Mouse (Mus musculus) frontal cortex, postnatal 25 days (tissue): ENCODE measurements around the gene Tns3.
"Not testable (repeated sequence)": the region's sequence is repeated elsewhere in the genome, so short reads cannot be mapped to it uniquely, and the experiment has no call there.

Source experiments
- DNase-seq, 2 experiments: peaks; one replicate each; pipeline ENCODE4 v3.0.0; 2022; ENCODE audit warnings: low spot score in 2 of 2

Tns3 gene

DNA sequence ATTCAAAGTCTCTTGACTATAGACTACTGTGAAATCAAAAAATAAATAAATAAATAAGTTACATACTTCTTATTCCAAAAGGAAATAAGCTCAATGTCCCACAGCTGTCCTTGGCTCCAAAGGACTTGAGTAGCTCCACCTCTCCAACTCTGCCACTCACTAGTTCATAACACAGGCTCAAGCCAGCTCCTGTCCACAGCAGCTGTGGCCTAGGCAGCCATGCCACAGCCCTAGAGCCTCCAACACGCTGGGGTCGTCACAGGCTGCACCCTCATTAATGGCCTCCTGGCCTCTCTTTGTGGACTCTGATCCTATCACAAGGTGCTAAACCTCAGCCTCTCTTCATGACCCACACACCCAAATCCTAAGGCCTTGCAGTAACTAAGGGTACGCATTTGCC, 18.7 kb downstream of the Tns3 start:
- DNase-seq = no peak

DNA sequence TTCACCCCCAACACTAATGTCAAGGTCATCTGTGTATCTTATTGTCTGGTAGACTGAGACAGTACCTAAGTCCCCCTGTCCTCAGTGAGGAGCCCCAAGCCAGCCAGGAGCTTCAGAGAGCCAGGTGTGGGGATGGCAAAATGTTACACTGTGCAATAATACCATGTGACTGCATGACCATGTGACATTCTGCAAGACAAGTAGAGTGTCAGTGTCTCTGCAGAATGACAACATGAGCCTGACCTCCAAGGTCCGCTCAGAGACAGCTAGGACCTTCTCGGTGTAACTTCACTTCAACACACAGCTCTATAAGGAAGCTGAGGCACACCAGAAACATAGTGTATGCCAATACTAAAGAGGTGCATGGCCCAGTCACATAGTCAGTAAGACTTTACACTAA, 20.1 kb downstream of the Tns3 start:
- no peak for DNase-seq

DNA sequence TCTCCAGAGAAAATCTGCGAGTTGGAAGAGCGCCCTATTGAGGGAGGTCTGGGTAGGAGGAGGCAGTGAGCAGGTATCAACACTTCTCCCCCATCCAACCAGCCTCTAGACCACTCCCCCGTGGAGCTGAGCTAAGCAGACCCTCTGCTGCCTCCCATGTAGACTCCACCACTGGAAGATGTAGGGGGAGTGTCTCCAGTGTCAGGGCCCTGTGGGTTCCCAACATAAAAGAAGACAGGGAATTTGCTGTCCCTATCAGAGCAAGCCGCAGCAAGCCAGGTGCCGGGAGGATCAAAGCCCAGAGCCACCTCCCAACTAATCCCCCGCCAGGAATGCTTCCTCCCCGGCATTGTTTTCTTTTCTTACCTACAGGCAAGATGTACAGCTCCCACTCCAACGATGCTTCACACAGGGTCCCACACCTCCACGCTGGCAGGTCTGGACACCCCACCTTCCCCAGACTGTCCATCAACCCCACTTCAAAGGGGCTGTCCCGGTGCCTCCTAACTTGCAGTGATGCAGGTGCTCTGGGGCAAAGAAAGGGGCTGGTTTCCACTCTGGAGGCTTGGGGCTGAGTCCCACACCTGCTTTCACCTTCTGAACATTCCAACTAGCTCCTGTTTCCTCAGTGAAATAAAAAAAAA, 22.6 kb downstream of the Tns3 start:
- DNase-seq = no peak

DNA sequence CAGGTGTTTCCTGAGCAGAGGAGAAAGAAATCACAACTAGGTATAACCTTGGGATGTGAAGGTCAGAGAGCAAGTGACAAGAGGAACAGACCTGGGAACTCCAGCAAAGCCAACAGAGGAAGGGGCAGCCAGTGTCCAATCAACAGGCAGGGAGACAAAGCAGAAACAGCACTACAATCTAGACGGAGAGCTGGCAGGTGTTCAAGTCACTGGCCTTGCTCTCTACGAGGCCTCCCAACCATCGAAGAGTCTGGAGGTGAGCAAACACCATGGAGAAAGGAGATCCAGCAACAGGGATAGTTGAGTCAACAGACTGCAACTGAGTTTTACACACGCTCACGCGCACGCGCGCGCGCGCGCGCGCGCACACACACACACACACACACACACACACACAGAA, 24.6 kb downstream of the Tns3 start:
- DNase-seq = no peak

DNA sequence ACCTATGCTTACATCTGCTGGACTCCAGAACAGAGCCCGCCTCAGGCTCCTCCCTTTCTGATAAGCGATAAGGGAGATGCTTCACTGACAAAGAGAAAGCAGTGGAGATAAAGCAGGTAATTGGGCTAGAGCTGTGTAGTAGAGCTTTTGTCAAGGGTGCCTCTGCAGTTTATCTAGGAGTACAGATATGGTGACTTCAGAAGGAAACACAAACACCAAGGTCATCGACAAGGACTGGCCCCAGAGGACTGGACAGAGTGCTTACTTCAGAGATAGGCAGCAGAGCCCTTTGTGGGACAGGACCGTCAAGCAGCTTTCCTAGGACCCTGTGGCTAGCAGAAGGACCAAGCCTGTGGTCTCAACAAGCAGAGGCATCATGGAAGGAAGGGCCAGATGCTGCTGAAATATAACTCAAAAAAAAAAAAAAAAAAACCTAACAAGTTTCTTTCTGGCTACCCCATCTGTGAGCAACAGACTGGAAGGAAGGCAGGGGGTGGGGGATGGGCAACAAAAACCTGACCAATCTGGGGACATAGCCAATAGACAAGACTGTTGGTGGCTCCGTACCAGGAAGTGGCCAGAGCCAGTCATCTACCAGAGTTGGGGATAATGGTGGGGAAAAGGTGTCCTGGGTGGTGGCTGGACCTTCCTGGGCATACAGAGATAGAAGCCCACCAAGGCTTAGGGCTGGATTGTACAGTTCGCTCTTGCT, 25.2 kb downstream of the Tns3 start:
- no peak for DNase-seq

DNA sequence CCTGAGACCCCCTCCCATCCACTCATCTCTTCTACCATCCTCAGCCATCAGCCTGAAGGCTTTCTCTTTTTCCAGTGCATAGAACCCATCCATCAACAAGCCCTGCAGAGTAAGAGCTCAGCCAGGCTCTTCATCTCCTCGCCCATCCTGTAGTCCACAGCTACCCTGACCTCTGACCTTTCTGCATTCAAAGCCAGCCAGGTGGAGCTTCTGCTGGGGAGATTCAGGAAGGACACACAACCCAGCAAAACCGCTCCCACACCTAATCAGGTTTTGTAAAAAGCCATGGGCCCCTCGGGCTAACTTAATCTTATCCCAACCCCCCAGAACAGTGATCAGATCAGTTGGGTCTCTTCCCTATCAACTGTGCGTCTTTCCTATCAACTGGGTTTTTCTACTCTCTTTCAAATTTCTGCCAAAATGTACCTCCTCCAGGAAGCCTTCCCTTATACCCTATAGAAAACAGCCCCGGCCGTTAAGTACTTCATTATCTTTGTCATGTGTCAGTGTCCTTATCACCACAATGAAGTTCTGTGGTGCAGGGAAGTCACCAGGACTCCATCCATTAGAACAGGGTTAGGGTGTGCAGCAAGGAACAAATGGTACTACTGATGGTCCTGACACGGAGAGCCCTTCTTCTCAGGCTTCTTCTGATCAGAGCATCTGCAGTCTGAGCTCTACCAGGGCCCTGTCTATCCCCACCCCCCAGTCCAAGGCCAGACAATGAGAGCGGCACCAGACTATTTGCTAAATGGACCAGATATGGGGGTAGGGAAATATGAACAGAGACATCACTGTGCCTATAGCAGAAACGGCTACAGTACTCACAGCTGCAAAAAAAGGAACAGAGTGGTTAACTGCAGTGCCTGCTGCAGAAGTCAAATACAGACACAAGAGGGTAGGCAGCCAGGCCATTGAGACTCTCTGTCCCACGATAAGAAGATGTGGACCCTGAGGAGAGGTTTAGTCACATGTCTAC, 26.6 kb downstream of the Tns3 start:
- DNase-seq = no peak

DNA sequence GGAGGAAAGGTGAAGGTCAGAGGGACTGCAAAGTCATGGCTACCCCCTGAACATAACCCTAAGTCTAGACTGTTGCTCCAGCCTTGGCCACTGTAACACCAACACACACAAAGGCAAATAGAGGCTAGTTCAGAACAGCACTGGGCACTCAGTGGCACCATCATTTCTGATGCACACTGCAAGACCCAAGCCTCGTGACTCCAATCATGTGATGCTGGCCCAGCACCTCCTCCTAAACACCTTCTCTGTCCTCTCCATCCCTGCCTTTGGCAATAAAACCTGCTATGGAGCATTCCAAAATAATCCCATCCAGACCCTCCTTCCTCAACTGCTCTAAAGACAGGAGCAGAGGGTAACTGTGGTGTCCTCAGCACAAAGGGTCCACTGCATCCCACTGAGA, 27.7 kb downstream of the Tns3 start:
- DNase-seq = no peak

DNA sequence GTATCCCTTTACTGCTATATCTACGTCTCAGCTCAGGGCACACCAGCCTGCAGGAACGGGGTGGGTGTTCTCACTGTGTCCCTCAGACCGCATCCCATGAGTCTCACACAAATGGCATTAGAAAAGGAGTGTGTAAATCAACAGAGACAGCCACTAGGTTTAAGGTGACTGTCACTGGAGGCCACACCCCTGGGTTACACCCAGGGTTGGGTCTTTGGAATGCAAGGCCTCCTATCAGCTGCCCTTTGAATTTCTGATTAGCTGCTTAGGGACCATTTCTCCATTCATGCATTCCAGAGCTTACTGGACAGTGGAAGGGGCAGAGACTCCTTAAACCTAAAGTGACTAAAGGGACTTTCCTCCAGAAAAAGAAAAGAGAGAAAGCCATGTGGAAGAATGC, 28.6 kb downstream of the Tns3 start:
- DNase-seq = no peak

DNA sequence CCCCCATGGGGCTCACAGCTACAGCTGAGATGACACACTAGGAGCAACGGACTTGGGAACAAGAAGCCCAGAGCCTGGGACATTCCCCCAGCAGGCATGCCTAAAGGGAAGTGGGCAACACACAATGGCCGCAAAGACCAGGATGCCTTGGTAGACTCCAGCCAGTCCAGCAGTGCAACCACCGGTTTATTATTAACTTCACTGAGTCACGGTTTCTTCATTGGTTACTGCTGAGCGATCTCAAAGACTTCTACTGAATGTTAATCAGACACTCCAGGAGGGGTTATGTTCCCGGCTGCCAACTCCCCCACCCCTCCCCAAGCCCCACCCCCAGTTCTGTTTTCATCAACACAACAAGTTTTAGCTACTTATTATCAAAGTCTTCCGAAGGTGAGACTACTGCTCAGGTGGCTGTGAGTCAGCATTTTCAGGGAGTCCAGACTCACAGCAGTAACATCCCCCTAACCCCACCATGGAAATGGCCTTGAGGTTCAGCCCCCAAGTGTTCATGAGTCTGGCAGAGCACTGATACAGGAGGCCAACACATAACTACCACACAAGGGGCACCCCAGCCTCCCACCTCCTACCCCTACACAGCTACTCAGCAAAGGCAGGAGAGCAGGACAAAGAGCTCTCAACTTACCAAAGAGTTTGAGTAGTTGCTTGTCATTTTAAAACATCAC, 29.5 kb downstream of the Tns3 start:
- no peak for DNase-seq

DNA sequence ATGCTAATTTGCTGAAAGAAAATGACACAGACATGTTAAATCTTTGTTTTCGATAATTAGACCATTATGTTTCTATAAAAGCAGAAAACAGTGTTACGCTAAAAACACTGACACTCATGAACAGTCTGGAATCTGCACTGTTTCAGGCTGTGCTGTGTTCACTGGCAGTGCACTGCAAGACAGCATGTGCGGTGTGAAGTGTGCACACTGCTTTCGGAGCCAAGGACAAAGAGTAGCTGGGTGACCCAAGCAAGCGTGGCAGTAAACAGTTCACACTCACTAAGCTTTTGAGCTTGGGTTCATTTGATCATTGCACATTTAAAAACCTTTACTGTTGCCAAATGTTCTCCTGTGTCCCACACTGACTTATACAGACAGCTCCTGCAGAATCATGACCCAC, 32.2 kb downstream of the Tns3 start:
- DNase-seq = no peak

DNA sequence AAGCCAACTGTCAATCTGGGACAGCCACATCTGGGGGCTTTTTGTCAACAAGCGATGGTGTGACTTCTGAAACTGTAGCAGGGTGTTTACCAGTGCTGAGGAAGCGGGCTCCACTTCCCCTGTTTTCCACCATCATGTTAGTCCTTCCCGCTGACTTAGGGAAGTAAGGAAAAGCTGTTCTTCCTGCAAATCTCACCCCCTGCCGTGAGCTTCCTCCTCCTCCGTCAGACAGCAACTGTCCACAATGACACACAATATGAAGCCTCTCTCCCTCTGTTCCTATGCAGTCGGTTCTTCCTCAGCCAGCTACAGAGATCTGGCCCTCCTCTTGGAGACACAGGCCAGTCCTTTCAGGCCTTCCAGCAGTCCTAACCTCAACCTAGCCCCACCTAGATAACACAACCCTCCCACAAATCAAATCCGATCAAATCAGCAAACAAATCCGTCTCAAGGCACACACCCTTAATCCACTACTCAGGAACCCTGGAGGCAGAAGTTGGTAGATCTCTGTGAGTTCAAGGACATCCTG, 34.4 kb downstream of the Tns3 start:
- DNase-seq = no peak

DNA sequence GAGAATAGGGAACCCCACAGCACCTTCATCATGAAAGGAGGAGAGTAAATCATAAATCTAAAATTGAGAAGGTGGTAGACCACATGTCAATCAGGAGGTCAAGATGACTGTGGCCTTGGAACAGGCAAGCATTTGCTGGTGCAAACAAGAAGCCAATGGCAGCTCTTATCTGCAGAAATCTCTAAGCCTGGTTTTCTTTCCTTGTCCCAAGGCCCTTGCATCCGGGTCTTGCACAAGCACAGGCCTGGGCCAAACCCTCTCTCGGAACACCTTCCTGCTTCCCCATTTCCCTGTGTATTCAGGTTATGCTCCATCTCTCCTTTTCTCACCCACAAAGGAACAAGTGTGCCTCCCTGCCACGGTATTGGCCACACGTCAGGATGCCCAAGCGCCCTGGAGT, 35.0 kb downstream of the Tns3 start:
- no peak for DNase-seq

DNA sequence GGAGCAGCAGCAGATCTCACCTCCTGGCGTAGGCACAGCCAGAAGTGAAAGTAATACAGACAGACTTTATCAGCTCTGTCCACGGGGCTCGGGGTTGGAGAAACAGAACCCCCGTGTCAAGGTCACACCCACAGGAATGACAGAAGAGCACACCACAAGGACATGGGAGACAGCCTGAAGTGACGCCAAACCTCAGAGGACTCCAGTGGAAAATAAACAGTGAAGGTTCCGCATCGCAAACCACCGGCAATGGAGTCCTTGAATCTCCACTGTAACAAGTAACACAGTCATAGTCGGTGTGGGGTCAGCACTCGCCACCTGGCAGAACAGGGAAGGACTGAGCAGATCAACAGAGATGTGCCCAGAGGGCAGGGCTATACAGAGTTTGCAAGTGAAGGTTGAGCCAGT, 35.5 kb downstream of the Tns3 start:
- DNase-seq = no peak

DNA sequence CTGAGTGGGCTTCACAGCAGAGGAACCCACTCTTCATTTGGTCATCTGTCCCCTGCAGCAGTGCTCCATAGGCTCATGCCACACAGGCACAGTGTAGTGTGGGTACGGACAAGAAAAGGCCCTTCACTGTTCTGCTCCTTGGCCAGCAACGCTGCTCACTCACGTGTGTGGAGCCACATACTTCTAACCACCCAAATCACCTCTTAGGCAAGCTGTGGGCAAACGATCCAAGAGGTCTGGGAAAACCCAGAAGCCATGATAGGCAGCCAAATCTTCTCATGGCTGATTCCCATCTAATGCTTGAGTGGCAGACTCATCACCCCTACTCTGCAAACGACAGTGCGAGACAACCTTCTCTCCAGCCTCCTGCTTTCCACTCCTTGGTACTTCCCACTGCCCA, 37.2 kb downstream of the Tns3 start:
- no peak for DNase-seq

DNA sequence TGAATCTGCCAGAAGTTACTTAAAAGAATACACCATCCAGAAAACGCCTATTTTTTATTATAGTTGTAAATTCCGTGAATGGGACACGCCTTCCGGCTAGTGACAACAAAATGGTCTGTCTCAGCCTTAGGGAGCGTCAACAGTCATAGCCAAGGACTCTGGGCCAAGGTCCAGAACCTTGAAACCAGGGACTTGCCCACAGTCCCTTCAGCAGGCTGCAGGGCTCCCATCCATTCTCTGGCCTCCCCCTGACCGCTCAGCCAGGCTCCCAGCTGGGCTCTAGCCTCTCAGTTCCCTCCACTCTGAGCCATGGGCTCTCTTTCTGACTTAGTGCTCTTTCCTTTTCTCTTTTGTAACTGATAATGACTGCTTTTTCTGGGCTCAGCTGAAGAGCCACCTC, 37.6 kb downstream of the Tns3 start:
- no peak for DNase-seq

DNA sequence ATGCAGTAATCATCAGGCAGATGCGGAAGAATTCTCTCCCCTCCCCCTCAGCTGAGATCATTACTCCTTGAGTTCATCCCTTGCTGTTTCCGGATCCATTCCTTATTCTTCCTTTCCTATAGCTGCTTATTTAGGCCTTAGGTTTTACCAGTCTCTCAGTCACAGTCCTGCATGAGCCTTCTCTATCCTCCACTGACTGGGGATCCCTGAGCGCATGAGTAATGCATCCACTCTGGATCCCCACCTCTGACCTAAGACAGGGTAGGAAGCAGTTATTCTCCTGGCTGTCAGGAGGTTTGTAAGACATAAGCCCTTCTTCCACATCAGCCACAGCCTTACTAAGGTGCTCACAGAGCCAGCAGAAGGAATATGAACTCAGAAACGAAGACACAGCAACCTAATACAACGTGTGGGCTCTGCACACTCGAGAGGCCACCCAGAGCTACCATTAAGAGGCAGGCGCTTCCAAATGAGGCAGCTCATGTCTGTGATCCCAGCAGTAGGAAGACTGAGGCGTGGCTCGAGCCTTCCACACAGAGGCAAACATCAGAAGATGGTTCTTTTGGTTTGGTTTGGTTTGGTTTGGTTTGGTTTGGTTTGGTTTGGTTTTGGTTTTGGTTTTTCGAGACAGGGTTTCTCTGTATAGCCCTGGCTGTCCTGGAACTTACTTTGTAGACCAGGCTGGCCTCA, 38.3 kb downstream of the Tns3 start:
- no peak for DNase-seq

DNA sequence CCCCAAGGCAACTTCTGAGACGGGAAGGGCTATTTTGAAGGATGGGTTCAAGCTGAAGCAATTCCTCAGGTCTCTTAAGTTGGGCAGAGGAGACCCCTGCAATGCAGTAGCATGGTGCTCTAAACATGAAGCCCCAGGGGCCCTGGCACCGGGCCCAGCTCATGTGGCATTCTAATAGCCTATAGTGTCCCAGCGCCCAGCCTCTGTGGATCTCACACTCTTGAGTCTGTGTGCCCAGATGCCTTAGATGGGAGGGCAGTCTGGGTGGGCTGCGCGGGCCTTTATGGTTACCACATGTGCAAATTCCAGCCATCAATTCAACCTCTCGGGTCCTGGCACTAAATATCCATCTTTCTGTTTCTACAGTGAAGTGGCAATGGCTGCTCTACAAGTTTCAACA, 38.9 kb downstream of the Tns3 start:
- no peak for DNase-seq

DNA sequence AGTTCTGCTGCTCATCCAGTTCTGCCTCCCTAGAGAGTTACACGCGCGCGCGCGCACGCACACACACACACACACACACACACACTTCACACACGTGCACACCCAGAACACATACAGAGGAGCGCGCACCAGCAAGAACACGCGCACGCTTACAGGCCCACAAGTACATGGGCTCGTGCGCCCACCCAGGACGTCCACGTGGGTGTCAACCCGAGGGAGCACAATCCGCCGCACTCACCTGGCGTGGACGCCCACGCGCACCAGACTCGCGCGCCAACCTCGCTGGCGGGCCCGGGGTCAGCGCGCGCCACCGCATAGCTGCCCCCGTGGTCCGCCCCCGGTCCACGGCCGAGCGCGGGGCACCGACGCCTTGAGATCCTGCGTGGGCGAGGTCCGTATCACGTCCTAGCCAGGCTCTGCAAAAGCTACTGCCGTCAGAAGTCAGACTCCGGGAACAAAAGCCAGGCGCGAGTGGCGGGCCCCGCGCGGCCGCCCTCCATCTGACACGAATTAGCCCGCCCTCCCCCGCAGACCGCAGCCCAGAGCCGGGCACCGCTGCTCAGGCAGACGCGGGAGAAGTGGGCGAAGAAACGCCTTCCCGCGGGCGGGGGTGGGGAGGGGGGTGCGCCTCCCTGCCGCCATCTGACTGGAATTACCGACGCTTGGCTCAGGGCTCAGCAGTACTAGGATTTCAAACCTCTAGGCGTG, 40.0 kb downstream of the Tns3 start:
- DNase-seq = peak; percentile 22 to 30

DNA sequence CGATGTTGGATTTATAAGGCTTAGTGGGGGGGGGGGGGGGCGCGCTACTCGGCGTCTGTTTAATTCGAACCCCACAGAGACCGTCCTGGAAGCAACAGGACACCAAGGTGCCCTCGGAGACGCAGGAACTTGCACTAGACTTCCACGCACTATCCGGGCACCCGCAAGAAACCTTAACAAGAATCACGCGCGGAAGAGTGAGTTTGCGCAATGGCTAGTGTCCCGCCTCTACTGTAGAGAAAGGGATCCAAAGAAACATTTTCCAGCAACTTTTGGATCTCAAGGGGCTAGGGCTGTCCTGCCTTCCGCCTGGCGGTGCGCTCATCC, 40.5 kb downstream of the Tns3 start:
- DNase-seq = no peak

DNA sequence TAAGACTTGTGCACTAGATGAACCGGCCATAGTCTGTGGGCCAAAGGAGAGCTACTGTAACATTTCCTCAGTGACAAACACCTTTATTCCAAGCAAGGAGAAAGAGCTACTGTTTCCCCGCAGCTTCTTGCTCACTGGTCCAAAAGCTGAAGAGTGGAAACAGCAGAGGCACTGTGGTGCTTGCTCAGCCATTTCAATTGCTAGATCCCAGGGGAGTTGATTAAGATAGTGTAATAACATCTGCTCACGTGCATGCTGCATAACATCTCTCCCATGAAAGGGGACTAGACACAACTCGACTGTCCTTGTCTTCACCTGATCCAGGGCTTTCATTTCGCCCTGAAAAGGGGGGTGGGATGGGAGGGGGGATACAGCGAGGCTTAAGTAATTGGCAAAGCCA, 41.7 kb downstream of the Tns3 start:
- no peak for DNase-seq

DNA sequence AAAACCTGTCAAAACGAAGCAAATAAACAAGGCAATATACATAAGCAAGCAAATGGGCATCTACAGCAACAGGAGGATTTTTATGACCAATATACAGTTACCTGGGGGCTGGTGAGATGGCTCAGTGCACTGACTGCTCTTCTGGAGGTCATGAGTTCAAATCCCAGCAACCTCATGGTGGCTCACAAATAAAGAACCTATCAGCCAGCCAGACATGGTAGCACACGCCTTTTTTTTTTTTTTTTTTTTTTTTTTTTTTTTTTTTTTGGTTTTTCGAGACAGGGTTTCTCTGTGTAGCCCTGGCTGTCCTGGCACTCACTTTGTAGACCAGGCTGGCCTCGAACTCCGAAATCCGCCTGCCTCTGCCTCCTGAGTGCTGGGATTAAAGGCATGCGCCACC, 45.2 kb downstream of the Tns3 start:
- not testable (repeated sequence) for DNase-seq
